In the genomic region with DNA sequence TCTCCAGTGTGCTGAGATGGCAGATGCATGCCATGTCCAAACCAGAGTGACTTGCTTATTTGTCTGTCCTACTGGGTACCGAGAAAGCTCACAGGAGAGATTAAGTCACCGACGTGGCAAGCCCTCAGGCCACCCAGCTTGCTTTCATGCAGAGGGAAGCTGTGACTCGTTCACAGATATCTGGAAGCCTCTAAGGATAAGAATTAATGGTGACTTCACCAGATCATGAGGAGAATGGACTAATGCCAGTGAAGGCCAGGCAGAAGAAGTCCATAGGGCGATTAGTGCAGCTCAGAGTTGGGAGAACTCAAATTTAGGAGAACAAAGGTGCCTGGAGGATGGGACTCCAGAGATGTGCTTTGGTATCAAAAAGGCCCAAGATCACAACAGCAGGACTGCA, we compare ENCODE assay signal across 24 mouse cellular contexts. TPM values are rescaled to one million over a fixed set of nuclear protein-coding genes. Genes with fewer than 3 reads are reported as not detected.
DNase-seq lines count a peak whose midpoint lies in the region; ATAC-seq and TF ChIP-seq lines count a peak whose summit lies in the region.
"Had no signal": no experiment of that assay in that cellular context is flagged by ENCODE, and none has a peak within 500 bp of the region (broad histone marks: within the 10 kb centered on the region; RNA-seq: fewer than 3 reads in every experiment).

No protein-coding gene starts in this region.

- 60% methylated on average over 5 of the region's 5 CpGs for WGBS in hindbrain, embryonic 16.5 days
- WGBS in hindbrain, postnatal 0 days, result 55% methylated on average over 5 of the region's 5 CpGs
- WGBS in neural tube, embryonic 14.5 days, result 66% methylated on average over 5 of the region's 5 CpGs

- no peak overlapping the region for H3K4me2 ChIP-seq in hindbrain, embryonic 16.5 days (ENCODE audit: low read length)
- H3K4me2 ChIP-seq in hindbrain, postnatal 0 days (ENCODE audit: low read depth, low read length), result no peak overlapping the region
- no peak overlapping the region for H3K4me2 ChIP-seq in neural tube, embryonic 14.5 days (ENCODE audit: low read depth, low read length)

- H3K4me3 ChIP-seq in hindbrain, embryonic 16.5 days (ENCODE audit: low read length), result no peak overlapping the region
- H3K4me3 ChIP-seq in hindbrain, postnatal 0 days (ENCODE audit: low read length), result no peak overlapping the region
- no peak overlapping the region for H3K4me3 ChIP-seq in neural tube, embryonic 14.5 days (ENCODE audit: low read depth, low read length)
- H3K4me3 ChIP-seq: myocyte had no signal

- 0 out of 2 replicates have a peak, but pooled peaks have one; percentile 3 for ATAC-seq in hindbrain, embryonic 16.5 days
- no peak for ATAC-seq in hindbrain, postnatal 0 days
- peak; percentile 5; the same call in 1 of the 2 replicates for ATAC-seq in neural tube, embryonic 14.5 days (ENCODE audit: low read depth)

- no peaks in the 10 kb centered on the region for H3K9me3 ChIP-seq in hindbrain, embryonic 16.5 days (ENCODE audit: control insufficient read depth, low read length)
- H3K9me3 ChIP-seq in hindbrain, postnatal 0 days (ENCODE audit: low read length), result no peaks in the 10 kb centered on the region
- no peaks in the 10 kb centered on the region for H3K9me3 ChIP-seq in neural tube, embryonic 14.5 days (ENCODE audit: control insufficient read depth, low read length)
- H3K9me3 ChIP-seq: embryonic facial prominence, embryonic 13.5 days; forebrain, embryonic 10.5 days; heart, embryonic 15.5 days; hindbrain, embryonic 15.5 days; intestine, embryonic 15.5 days; neural tube, embryonic 13.5 days had no signal

- no peak overlapping the region for H3K27ac ChIP-seq in hindbrain, embryonic 16.5 days (ENCODE audit: low read depth, low read length)
- no peak overlapping the region for H3K27ac ChIP-seq in hindbrain, postnatal 0 days
- H3K27ac ChIP-seq in neural tube, embryonic 14.5 days (ENCODE audit: low read depth, low read length), result no peak overlapping the region
- H3K27ac ChIP-seq: embryonic facial prominence, embryonic 13.5 days; intestine, embryonic 15.5 days; liver, embryonic 14.5 days; neural tube, embryonic 13.5 days had no signal

- TF ChIP-seq CTCF in hindbrain, postnatal 0 days (IDR thresholded peaks at IDR 0.05; ENCODE audit: low read depth), result no peak

- peaks cover 2% of the 10 kb centered on the region; the same call in 1 of the 2 replicates for H3K4me1 ChIP-seq in hindbrain, embryonic 16.5 days (ENCODE audit: control insufficient read depth, insufficient read depth, low read depth, low read length)
- H3K4me1 ChIP-seq in hindbrain, postnatal 0 days (ENCODE audit: insufficient read depth, low read length), result no peaks in the 10 kb centered on the region
- H3K4me1 ChIP-seq in neural tube, embryonic 14.5 days (ENCODE audit: control insufficient read depth, insufficient read depth, low read length), result peaks cover 4% of the 10 kb centered on the region; the same call in 1 of the 2 replicates
- H3K4me1 ChIP-seq: embryonic facial prominence, embryonic 13.5 days; intestine, embryonic 15.5 days had no signal

- DNase-seq in adrenal gland, postnatal 36 days, result peak; percentile 18 to 31
- DNase-seq in adrenal gland, postnatal 25 days, result no peak
- no peak for DNase-seq in hindbrain, postnatal 0 days (ENCODE audit: low spot score)
- DNase-seq in neural tube, embryonic 10.5 days (ENCODE audit: extremely low spot score, low spot score), result no peak
- peak; percentile 17 for DNase-seq in adipocyte (ENCODE audit: low spot score)
- DNase-seq in layer of hippocampus, postnatal 10 days (ENCODE audit: low spot score in 2 of 2), result no peak
- DNase-seq: adrenal gland, postnatal 10 days; thymus, postnatal 4 days had no signal

- H3K9ac ChIP-seq in hindbrain, embryonic 16.5 days (ENCODE audit: low read depth, low read length), result no peak overlapping the region
- H3K9ac ChIP-seq in hindbrain, postnatal 0 days (replicated peaks; ENCODE audit: low read length), result no peak overlapping the region
- no peak overlapping the region for H3K9ac ChIP-seq in neural tube, embryonic 14.5 days (replicated peaks; ENCODE audit: low read depth, low read length)
- H3K9ac ChIP-seq: neural tube, embryonic 13.5 days had no signal

- peaks cover 15% of the 10 kb centered on the region; the same call in 1 of the 2 replicates for H3K36me3 ChIP-seq in hindbrain, embryonic 16.5 days (ENCODE audit: control insufficient read depth, insufficient read depth, low read length)
- H3K36me3 ChIP-seq in hindbrain, postnatal 0 days (ENCODE audit: insufficient read depth, low read length), result peaks cover 9% of the 10 kb centered on the region; the same call in 1 of the 2 replicates
- H3K36me3 ChIP-seq in neural tube, embryonic 14.5 days (ENCODE audit: control insufficient read depth, insufficient read depth, low read length), result 0 out of 2 replicates have a peak, but pooled peaks cover 1% of the 10 kb centered on the region

- H3K27me3 ChIP-seq in hindbrain, embryonic 16.5 days (replicated peaks; ENCODE audit: control insufficient read depth, insufficient read depth, low read length), result no peaks in the 10 kb centered on the region
- no peaks in the 10 kb centered on the region for H3K27me3 ChIP-seq in hindbrain, postnatal 0 days (ENCODE audit: insufficient read depth, low read length)
- H3K27me3 ChIP-seq in neural tube, embryonic 14.5 days (ENCODE audit: control insufficient read depth, insufficient read depth, low read length), result no peaks in the 10 kb centered on the region
- H3K27me3 ChIP-seq: embryonic facial prominence, embryonic 13.5 days; heart, embryonic 15.5 days; hindbrain, embryonic 15.5 days; intestine, embryonic 15.5 days; neural tube, embryonic 13.5 days had no signal

RNA-seq across cellular contexts. Expression of a gene that starts 17.3 kb away (rescaled TPM):
- total RNA-seq in adrenal gland, postnatal 36 days (2021), result 10 to 100 TPM; 12.8 to 16.7 TPM
- total RNA-seq in adrenal gland, postnatal 25 days (2021), result 10.4 and 12.8 TPM in 2 replicates
- polyA plus RNA-seq in hindbrain, embryonic 16.5 days (2015; fragmentation: Nextera tagmentation; extraction: Ambion mirVana), result 24.4 and 24.6 TPM in 2 replicates
- 92.6 and 96.2 TPM in 2 replicates for total RNA-seq in hindbrain, postnatal 0 days (2014; rRNA removed)
- 27.5 and 31.0 TPM in 2 replicates for polyA plus RNA-seq in hindbrain, postnatal 0 days (2015; fragmentation: Nextera tagmentation; extraction: Ambion mirVana)
- 28.7 and 29.4 TPM in 2 replicates for polyA plus RNA-seq in neural tube, embryonic 14.5 days (2014; fragmentation: Nextera tagmentation; extraction: Ambion mirVana)
- total RNA-seq in layer of hippocampus, postnatal 10 days (2021), result 100 to 1,000 TPM; 153 to 154 TPM

RNA-seq across cellular contexts. Expression of a gene that starts 27.8 kb away (rescaled TPM):
- 10 to 100 TPM; 14.6 to 18.2 TPM for total RNA-seq in adrenal gland, postnatal 36 days (2021)
- 20.3 and 21.0 TPM in 2 replicates for total RNA-seq in adrenal gland, postnatal 25 days (2021)
- polyA plus RNA-seq in hindbrain, embryonic 16.5 days (2015; fragmentation: Nextera tagmentation; extraction: Ambion mirVana), result 9.5 and 9.9 TPM in 2 replicates
- total RNA-seq in hindbrain, postnatal 0 days (2014; rRNA removed), result 11.4 and 13.3 TPM in 2 replicates
- 8.8 and 10.6 TPM in 2 replicates for polyA plus RNA-seq in hindbrain, postnatal 0 days (2015; fragmentation: Nextera tagmentation; extraction: Ambion mirVana)
- polyA plus RNA-seq in neural tube, embryonic 14.5 days (2014; fragmentation: Nextera tagmentation; extraction: Ambion mirVana), result 9.6 and 11.5 TPM in 2 replicates
- total RNA-seq in layer of hippocampus, postnatal 10 days (2021), result 10 to 100 TPM; 12.9 to 13.5 TPM

RNA-seq across cellular contexts. Expression of a gene that starts 52.7 kb away (rescaled TPM):
- total RNA-seq in adrenal gland, postnatal 36 days (2021), result under 1 TPM in 1 of 2 experiments, not detected in 1; 0.36 TPM
- 0.36 and 0.62 TPM in 2 replicates for total RNA-seq in adrenal gland, postnatal 25 days (2021)
- not detected in 2 replicates for polyA plus RNA-seq in hindbrain, embryonic 16.5 days (2015; fragmentation: Nextera tagmentation; extraction: Ambion mirVana)
- 0.93 TPM in 1 of 2 replicates, not detected in the other for total RNA-seq in hindbrain, postnatal 0 days (2014; rRNA removed)
- polyA plus RNA-seq in hindbrain, postnatal 0 days (2015; fragmentation: Nextera tagmentation; extraction: Ambion mirVana), result 0.08 and 0.09 TPM in 2 replicates
- 0.11 and 0.12 TPM in 2 replicates for polyA plus RNA-seq in neural tube, embryonic 14.5 days (2014; fragmentation: Nextera tagmentation; extraction: Ambion mirVana)
- total RNA-seq in layer of hippocampus, postnatal 10 days (2021), result under 1 TPM; 0.18 to 0.29 TPM
- total RNA-seq: common myeloid progenitor, adult 5-6 weeks; gastrocnemius, adult 8-10 months; megakaryocyte progenitor cell, adult 5-6 weeks had no signal
- polyA plus RNA-seq: CD4-positive, CD25-positive, alpha-beta regulatory T cell, adult 4 months; forebrain, embryonic 10.5 days; forebrain, embryonic 16.5 days; large intestine, adult 2 months; myocyte had no signal

Comparison
In these comparisons a context has a peak if more than half of its experiments do, and no peak if none do; other contexts are left out.
1. DNase-seq: peak in adrenal gland, postnatal 36 days (2 of 2) and adipocyte (single experiment); none in adrenal gland, postnatal 25 days (single experiment), hindbrain, postnatal 0 days (single experiment), neural tube, embryonic 10.5 days (single experiment) and layer of hippocampus, postnatal 10 days (0 of 2).